Mouse (Mus musculus) liver, embryonic 14.5 days (tissue): ENCODE measurements at regions not wholly inside any gene's neighbourhood (a gene's known extent, or its start where the extent isn't known, plus 50 kb on each side); places are given as distances from the start of the nearest gene placed in this dataset.

ENCODE experiments used
- CTCF ChIP-seq: IDR thresholded peaks from 2 replicates; pipeline ENCODE4 v1.5.1; 2016; ENCODE audit warnings: antibody characterized with exemption, low read depth, control low read depth
- EP300 ChIP-seq: IDR thresholded peaks from 2 replicates; pipeline ENCODE4 v1.6.1; 2016; ENCODE audit warnings: antibody characterized with exemption, low read depth

- TF ChIP-seq CTCF (no peak), EP300 (no peak)
Observed at GRCm38 (mm10) chr4:131443518-131443917, 394.6 kb downstream of the Ptpru start.
